Mouse (Mus musculus): Measurements from ENCODE around the gene Adamts2. TPM values are rescaled to one million over a fixed set of nuclear protein-coding genes. Genes with fewer than 3 reads are reported as not detected.
A peak's percentile ranks its signal among the peaks of the same experiment; 100 is the strongest.

The Adamts2 gene
- 10 to 100 TPM in 1 of 2 experiments, 1 to 10 TPM in 1; 8.0 to 10.6 TPM for total RNA-seq (2021)
- polyA plus RNA-seq (2012; rRNA removed) = 14.4 and 18.9 TPM in 2 replicates
- long read RNA-seq, full-length matches to known transcripts = 19 of 26 reads
- long read RNA-seq, partial matches to known transcripts = 4 of 26 reads
- long read RNA-seq, other reads (novel, unspliced or antisense) = 3 of 26 reads

GRCm38 (mm10) chr11:50601641-50602355, at the start of gene Adamts2:
Gene Adamts2 (plus strand): TSS chr11:50602084.
- peak; percentile 88 for DNase-seq
- peak within 1 kb of the TSS; percentile 70 for H3K4me3 ChIP-seq
- no peak for TF ChIP-seq EP300 (IDR thresholded peaks at IDR 0.05; ENCODE audit: insufficient read depth, low read depth, low read length)
- TF ChIP-seq CTCF (IDR thresholded peaks at IDR 0.05) = peak; percentile 30; the same call in 1 of the 2 replicates
- no peak for TF ChIP-seq POLR2A (IDR thresholded peaks at IDR 0.05; ENCODE audit: insufficient read depth, low read depth, low read length)
- intact Hi-C loops (cut with DNase I) = loop anchor here (5.0 kb wide), 1 partner anchor 71 kb away; no protein-coding TSS in a partner anchor
- under 1% methylated on average over 72 of the region's 82 CpGs for WGBS
- H3K9ac ChIP-seq (ENCODE audit: low read depth, low read length) = peak within 1 kb of the TSS; percentile 87
- peak within 1 kb of the TSS; percentile 61 for H3K27ac ChIP-seq
- no peaks in the 10 kb centered on the region; the same call in 1 of the 2 replicates for H3K27me3 ChIP-seq (ENCODE audit: control insufficient read depth, insufficient read depth, low read length)
- no peaks in the 10 kb centered on the region for H3K4me1 ChIP-seq (ENCODE audit: control insufficient read depth, insufficient read depth, low read length)
- H3K79me2 ChIP-seq (replicated peaks; ENCODE audit: control insufficient read depth, insufficient read depth, low read length) = no peaks in the 10 kb centered on the region
- no peaks in the 10 kb centered on the region for H3K36me3 ChIP-seq (ENCODE audit: control insufficient read depth, insufficient read depth, low read length)

- Histone ChIP-seq H3K9ac (ENCODE audit: low read depth, low read length) (no peak overlapping the region), H3K36me3 (ENCODE audit: control insufficient read depth, insufficient read depth, low read length) (no peaks in the 10 kb centered on the region), H3K79me2 (replicated peaks; ENCODE audit: control insufficient read depth, insufficient read depth, low read length) (no peaks in the 10 kb centered on the region), H3K4me3 (no peak overlapping the region), H3K27me3 (ENCODE audit: control insufficient read depth, insufficient read depth, low read length) (no peaks in the 10 kb centered on the region), H3K4me1 (ENCODE audit: control insufficient read depth, insufficient read depth, low read length) (no peaks in the 10 kb centered on the region), H3K27ac (no peak overlapping the region)
- no peak for DNase-seq
- TF ChIP-seq POLR2A (IDR thresholded peaks at IDR 0.05; ENCODE audit: insufficient read depth, low read depth, low read length) = no peak
- no peak for TF ChIP-seq EP300 (IDR thresholded peaks at IDR 0.05; ENCODE audit: insufficient read depth, low read depth, low read length)
- no peak for TF ChIP-seq CTCF (IDR thresholded peaks at IDR 0.05)
- intact Hi-C loops (cut with DNase I) = no loop called here
- 80% methylated on average over 3 of the region's 3 CpGs for WGBS
Measured at GRCm38 (mm10) chr11:50557064-50557463, 44.8 kb upstream of the Adamts2 start.

- H3K27me3 ChIP-seq (ENCODE audit: control insufficient read depth, insufficient read depth, low read length) = no peaks in the 10 kb centered on the region
- H3K4me1 ChIP-seq (ENCODE audit: control insufficient read depth, insufficient read depth, low read length) = no peaks in the 10 kb centered on the region
- no peak overlapping the region for H3K9ac ChIP-seq (ENCODE audit: low read depth, low read length)
- no peaks in the 10 kb centered on the region for H3K36me3 ChIP-seq (ENCODE audit: control insufficient read depth, insufficient read depth, low read length)
- no peak for DNase-seq
- no peak overlapping the region for H3K4me3 ChIP-seq
- intact Hi-C loops (cut with DNase I) = loop anchor here (1.0 kb wide), 1 partner anchor 210 kb away; no protein-coding TSS in a partner anchor
- no peaks in the 10 kb centered on the region for H3K79me2 ChIP-seq (replicated peaks; ENCODE audit: control insufficient read depth, insufficient read depth, low read length)
- H3K27ac ChIP-seq = no peak overlapping the region
- 33% methylated on average over 4 of the region's 4 CpGs for WGBS
- TF ChIP-seq CTCF (IDR thresholded peaks at IDR 0.05) = peak; percentile 90
- TF ChIP-seq POLR2A (IDR thresholded peaks at IDR 0.05; ENCODE audit: insufficient read depth, low read depth, low read length) = no peak
- TF ChIP-seq EP300 (IDR thresholded peaks at IDR 0.05; ENCODE audit: insufficient read depth, low read depth, low read length) = no peak
Measured at GRCm38 (mm10) chr11:50559108-50559507, 42.8 kb upstream of the Adamts2 start.

GRCm38 (mm10) chr11:50565466-50566211, 36.2 kb upstream of the Adamts2 start:
- no peak for DNase-seq

GRCm38 (mm10) chr11:50571448-50571847, 30.4 kb upstream of the Adamts2 start:
- H3K9ac ChIP-seq (ENCODE audit: low read depth, low read length) = no peak overlapping the region
- 78% methylated on average over 6 of the region's 6 CpGs for WGBS
- H3K79me2 ChIP-seq (replicated peaks; ENCODE audit: control insufficient read depth, insufficient read depth, low read length) = no peaks in the 10 kb centered on the region
- no peaks in the 10 kb centered on the region for H3K4me1 ChIP-seq (ENCODE audit: control insufficient read depth, insufficient read depth, low read length)
- no peak for DNase-seq
- no peak overlapping the region for H3K4me3 ChIP-seq
- no peaks in the 10 kb centered on the region for H3K27me3 ChIP-seq (ENCODE audit: control insufficient read depth, insufficient read depth, low read length)
- TF ChIP-seq EP300 (IDR thresholded peaks at IDR 0.05; ENCODE audit: insufficient read depth, low read depth, low read length) (no peak), POLR2A (IDR thresholded peaks at IDR 0.05; ENCODE audit: insufficient read depth, low read depth, low read length) (no peak), CTCF (IDR thresholded peaks at IDR 0.05) (no peak)
- intact Hi-C loops (cut with DNase I) = no loop called here
- H3K36me3 ChIP-seq (ENCODE audit: control insufficient read depth, insufficient read depth, low read length) = no peaks in the 10 kb centered on the region
- no peak overlapping the region for H3K27ac ChIP-seq

More at GRCm38 (mm10) chr11:50565466-50566211, 36.2 kb upstream of the Adamts2 start:
- intact Hi-C loops (cut with DNase I) = no loop called here
- Histone ChIP-seq H3K36me3 (ENCODE audit: control insufficient read depth, insufficient read depth, low read length) (no peaks in the 10 kb centered on the region), H3K4me3 (no peak overlapping the region), H3K4me1 (ENCODE audit: control insufficient read depth, insufficient read depth, low read length) (no peaks in the 10 kb centered on the region), H3K27ac (no peak overlapping the region), H3K9ac (ENCODE audit: low read depth, low read length) (no peak overlapping the region), H3K79me2 (replicated peaks; ENCODE audit: control insufficient read depth, insufficient read depth, low read length) (no peaks in the 10 kb centered on the region), H3K27me3 (ENCODE audit: control insufficient read depth, insufficient read depth, low read length) (no peaks in the 10 kb centered on the region)
- no peak for TF ChIP-seq CTCF (IDR thresholded peaks at IDR 0.05)
- no peak for TF ChIP-seq POLR2A (IDR thresholded peaks at IDR 0.05; ENCODE audit: insufficient read depth, low read depth, low read length)
- TF ChIP-seq EP300 (IDR thresholded peaks at IDR 0.05; ENCODE audit: insufficient read depth, low read depth, low read length) = no peak
- WGBS = 47% methylated on average over 20 of the region's 20 CpGs
